Mouse (Mus musculus): ENCODE results near the gene Lhx6. TPM values are rescaled to one million over a fixed set of nuclear protein-coding genes. Genes with fewer than 3 reads are reported as not detected.
A peak's percentile ranks its signal among the peaks of the same experiment; 100 is the strongest.

Gene Lhx6
- polyA plus RNA-seq, 1 experiment from 2014 or later: 1.6 TPM

- Histone ChIP-seq H3K9me3 (no peaks in the 10 kb centered on the region), H3K9ac (peak overlapping the region; percentile 32; the same call in 1 of the 2 replicates), H3K27me3 (replicated peaks) (peaks cover 87% of the 10 kb centered on the region), H3K4me3 (replicated peaks) (peak overlapping the region; percentile 43), H3K36me3 (no peaks in the 10 kb centered on the region), H3K27ac (no peak overlapping the region), H3K4me2 (replicated peaks) (peak overlapping the region; percentile 82), H3K4me1 (replicated peaks) (peaks cover 28% of the 10 kb centered on the region)
- ATAC-seq: no peak
- under 1% methylated on average over 32 of the region's 32 CpGs for WGBS
These were observed 712 bp downstream of the Lhx6 start for GRCm38 (mm10) chr2:36104436-36104955.

GRCm38 (mm10) chr2:36103555-36104367, 1.4 kb downstream of the Lhx6 start:
- no peak for ATAC-seq
- Histone ChIP-seq H3K4me2 (replicated peaks) (peak overlapping the region; percentile 48), H3K4me3 (replicated peaks) (peak overlapping the region; percentile 16), H3K36me3 (no peaks in the 10 kb centered on the region), H3K9ac (no peak overlapping the region), H3K27ac (no peak overlapping the region), H3K4me1 (replicated peaks) (peaks cover 28% of the 10 kb centered on the region), H3K9me3 (no peaks in the 10 kb centered on the region), H3K27me3 (replicated peaks) (peaks cover 89% of the 10 kb centered on the region)
- WGBS: under 1% methylated on average over 38 of the region's 38 CpGs

- H3K9me3 ChIP-seq: no peaks in the 10 kb centered on the region
- no peak for ATAC-seq
- peaks cover 90% of the 10 kb centered on the region for H3K27me3 ChIP-seq (replicated peaks)
- no peak overlapping the region for H3K9ac ChIP-seq
- peak overlapping the region; percentile 19 for H3K4me3 ChIP-seq (replicated peaks)
- H3K27ac ChIP-seq: no peak overlapping the region
- 5% methylated on average over 21 of the region's 21 CpGs for WGBS
- peak overlapping the region; percentile 48 for H3K4me2 ChIP-seq (replicated peaks)
- H3K36me3 ChIP-seq: no peaks in the 10 kb centered on the region
- H3K4me1 ChIP-seq (replicated peaks): peaks cover 28% of the 10 kb centered on the region
These were observed 2.1 kb downstream of the Lhx6 start for GRCm38 (mm10) chr2:36103069-36103554.

GRCm38 (mm10) chr2:36102559-36102946, 2.7 kb downstream of the Lhx6 start:
- Histone ChIP-seq H3K4me3 (replicated peaks) (peak overlapping the region; percentile 19), H3K27me3 (replicated peaks) (peaks cover 91% of the 10 kb centered on the region), H3K4me2 (replicated peaks) (peak overlapping the region; percentile 48), H3K27ac (no peak overlapping the region), H3K9me3 (no peaks in the 10 kb centered on the region), H3K36me3 (no peaks in the 10 kb centered on the region), H3K4me1 (replicated peaks) (peaks cover 28% of the 10 kb centered on the region), H3K9ac (peak overlapping the region; percentile 17; the same call in 1 of the 2 replicates)
- 2% methylated on average over 21 of the region's 21 CpGs for WGBS
- peak; percentile 42; the same call in 1 of the 2 replicates for ATAC-seq

- Histone ChIP-seq H3K9me3 (no peaks in the 10 kb centered on the region), H3K27ac (no peak overlapping the region), H3K27me3 (replicated peaks) (peaks cover 93% of the 10 kb centered on the region), H3K4me2 (replicated peaks) (peak overlapping the region; percentile 48), H3K4me1 (replicated peaks) (peaks cover 28% of the 10 kb centered on the region), H3K9ac (no peak overlapping the region), H3K4me3 (replicated peaks) (peak overlapping the region; percentile 19; the same call in 1 of the 2 replicates), H3K36me3 (no peaks in the 10 kb centered on the region)
- WGBS: 4% methylated on average over 28 of the region's 28 CpGs
- ATAC-seq: no peak
These were observed 3.2 kb downstream of the Lhx6 start for GRCm38 (mm10) chr2:36101866-36102558.

- H3K36me3 ChIP-seq: no peaks in the 10 kb centered on the region
- no peak overlapping the region for H3K9ac ChIP-seq
- no peak overlapping the region for H3K4me3 ChIP-seq (replicated peaks)
- H3K4me2 ChIP-seq (replicated peaks): no peak overlapping the region
- no peaks in the 10 kb centered on the region for H3K9me3 ChIP-seq
- H3K27ac ChIP-seq: no peak overlapping the region
- ATAC-seq: no peak
- 15% methylated on average over 6 of the region's 6 CpGs for WGBS
- H3K27me3 ChIP-seq (replicated peaks): peaks cover 94% of the 10 kb centered on the region
- H3K4me1 ChIP-seq (replicated peaks): peaks cover 20% of the 10 kb centered on the region
These were observed 5.5 kb downstream of the Lhx6 start for GRCm38 (mm10) chr2:36099739-36100138.

GRCm38 (mm10) chr2:36098021-36098420, 7.2 kb downstream of the Lhx6 start:
- Histone ChIP-seq H3K36me3 (no peaks in the 10 kb centered on the region), H3K4me1 (replicated peaks) (peaks cover 12% of the 10 kb centered on the region), H3K9me3 (no peaks in the 10 kb centered on the region), H3K4me2 (replicated peaks) (no peak overlapping the region), H3K4me3 (replicated peaks) (no peak overlapping the region), H3K27ac (no peak overlapping the region), H3K27me3 (replicated peaks) (peaks cover 96% of the 10 kb centered on the region), H3K9ac (no peak overlapping the region)
- no peak for ATAC-seq
- WGBS: 10% methylated on average over 5 of the region's 5 CpGs

- Histone ChIP-seq H3K27me3 (replicated peaks) (peaks cover 93% of the 10 kb centered on the region), H3K4me2 (replicated peaks) (no peak overlapping the region), H3K4me3 (replicated peaks) (no peak overlapping the region), H3K36me3 (no peaks in the 10 kb centered on the region), H3K9me3 (no peaks in the 10 kb centered on the region), H3K9ac (no peak overlapping the region), H3K27ac (no peak overlapping the region), H3K4me1 (replicated peaks) (peaks cover 5% of the 10 kb centered on the region; the same call in 1 of the 2 replicates)
- ATAC-seq: no peak
- 8% methylated on average over 18 of the region's 18 CpGs for WGBS
These were observed 7.9 kb downstream of the Lhx6 start for GRCm38 (mm10) chr2:36097129-36097815.

- Histone ChIP-seq H3K9ac (no peak overlapping the region), H3K27me3 (replicated peaks) (peaks cover 95% of the 10 kb centered on the region), H3K4me3 (replicated peaks) (no peak overlapping the region), H3K4me2 (replicated peaks) (no peak overlapping the region; the same call in 1 of the 2 replicates), H3K27ac (no peak overlapping the region), H3K36me3 (no peaks in the 10 kb centered on the region), H3K9me3 (no peaks in the 10 kb centered on the region), H3K4me1 (replicated peaks) (peaks cover 14% of the 10 kb centered on the region)
- ATAC-seq: no peak
- 11% methylated on average over 31 of the region's 31 CpGs for WGBS
These were observed 11.2 kb downstream of the Lhx6 start for GRCm38 (mm10) chr2:36093914-36094475.

GRCm38 (mm10) chr2:36093301-36093700, 11.9 kb downstream of the Lhx6 start:
- no peaks in the 10 kb centered on the region for H3K36me3 ChIP-seq
- H3K27ac ChIP-seq: no peak overlapping the region
- H3K4me3 ChIP-seq (replicated peaks): no peak overlapping the region
- H3K27me3 ChIP-seq (replicated peaks): peaks cover 93% of the 10 kb centered on the region
- peaks cover 14% of the 10 kb centered on the region for H3K4me1 ChIP-seq (replicated peaks)
- no peak for ATAC-seq
- no peaks in the 10 kb centered on the region for H3K9me3 ChIP-seq
- no peak overlapping the region for H3K4me2 ChIP-seq (replicated peaks)
- no peak overlapping the region for H3K9ac ChIP-seq
- 31% methylated on average over 7 of the region's 7 CpGs for WGBS

GRCm38 (mm10) chr2:36092748-36093147, 12.5 kb downstream of the Lhx6 start:
- ATAC-seq: no peak
- Histone ChIP-seq H3K4me3 (replicated peaks) (no peak overlapping the region), H3K4me2 (replicated peaks) (no peak overlapping the region), H3K9me3 (no peaks in the 10 kb centered on the region), H3K27ac (no peak overlapping the region), H3K27me3 (replicated peaks) (peaks cover 93% of the 10 kb centered on the region), H3K4me1 (replicated peaks) (peaks cover 14% of the 10 kb centered on the region), H3K9ac (no peak overlapping the region), H3K36me3 (no peaks in the 10 kb centered on the region)
- WGBS: 7% methylated on average over 4 of the region's 4 CpGs
